Mouse (Mus musculus): ENCODE measurements at regions not wholly inside any gene's neighbourhood (a gene's known extent, or its start where the extent isn't known, plus 50 kb on each side); places are given as distances from the start of the nearest gene placed in this dataset.

DNA sequence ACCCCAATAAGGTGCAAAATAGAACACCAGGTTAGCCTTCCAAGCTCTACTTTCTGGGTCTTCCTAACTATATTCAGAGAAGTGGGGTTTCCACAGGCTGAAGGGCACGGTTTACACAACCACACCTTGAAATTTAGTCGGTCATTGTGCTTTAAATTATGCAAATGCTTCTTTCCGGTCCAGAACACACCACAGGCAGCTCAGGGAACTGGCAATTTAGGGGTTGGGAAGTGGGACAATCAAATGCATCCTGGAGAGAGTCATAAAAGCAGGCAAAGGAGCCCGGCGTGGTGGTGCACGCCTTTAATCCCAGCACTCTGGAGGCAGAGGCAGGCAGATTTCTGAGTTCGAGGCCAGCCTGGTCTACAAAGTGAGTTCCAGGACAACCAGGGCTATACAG is 56.0 kb upstream of the Bhlhe23 start:
- no peak for TF ChIP-seq CTCF (conservative IDR thresholded peaks at IDR 0.05; ENCODE audit: low read length)
- peaks cover 27% of the 10 kb centered on the region for H3K27me3 ChIP-seq (ENCODE audit: insufficient read depth, low read length)
- H3K9me3 ChIP-seq (ENCODE audit: low read length) = no peaks in the 10 kb centered on the region
- H3K36me3 ChIP-seq (ENCODE audit: insufficient read depth, low read length) = no peaks in the 10 kb centered on the region
- H3K4me1 ChIP-seq (replicated peaks; ENCODE audit: low read depth, low read length) = peaks cover 10% of the 10 kb centered on the region
- H3K4me3 ChIP-seq (replicated peaks; ENCODE audit: low read length) = no peak overlapping the region

DNA sequence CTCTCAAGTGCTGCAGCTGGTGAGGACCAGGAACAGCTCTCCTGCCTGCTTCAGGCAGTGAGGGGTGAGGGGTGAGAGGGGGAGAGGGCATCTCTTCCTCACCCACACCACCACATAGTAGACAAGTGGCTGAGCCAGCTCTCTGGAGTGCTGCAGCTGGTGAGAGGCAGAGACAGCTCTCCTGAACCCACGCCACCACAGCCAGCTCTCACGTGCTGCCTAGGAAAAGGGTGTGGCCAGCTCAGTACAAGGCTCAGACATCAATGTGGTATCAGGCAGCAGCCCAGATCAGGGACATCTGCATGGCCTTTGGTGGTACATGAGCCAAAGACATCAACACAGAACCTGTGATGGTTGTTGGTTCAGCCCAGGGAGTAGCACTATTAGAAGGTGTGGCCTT is 53.9 kb upstream of the Bhlhe23 start:
- H3K4me1 ChIP-seq (replicated peaks; ENCODE audit: low read depth, low read length) = peaks cover 5% of the 10 kb centered on the region
- peaks cover 24% of the 10 kb centered on the region for H3K27me3 ChIP-seq (ENCODE audit: insufficient read depth, low read length)
- no peak overlapping the region for H3K4me3 ChIP-seq (replicated peaks; ENCODE audit: low read length)
- H3K9me3 ChIP-seq (ENCODE audit: low read length) = no peaks in the 10 kb centered on the region
- TF ChIP-seq POU5F1 (IDR thresholded peaks at IDR 0.05; ENCODE audit: borderline replicate concordance, low read length) (no peak), CTCF (conservative IDR thresholded peaks at IDR 0.05; ENCODE audit: low read length) (no peak), NANOG (IDR thresholded peaks at IDR 0.05; ENCODE audit: borderline replicate concordance, low read length) (no peak)
- H3K36me3 ChIP-seq (ENCODE audit: insufficient read depth, low read length) = no peaks in the 10 kb centered on the region

DNA sequence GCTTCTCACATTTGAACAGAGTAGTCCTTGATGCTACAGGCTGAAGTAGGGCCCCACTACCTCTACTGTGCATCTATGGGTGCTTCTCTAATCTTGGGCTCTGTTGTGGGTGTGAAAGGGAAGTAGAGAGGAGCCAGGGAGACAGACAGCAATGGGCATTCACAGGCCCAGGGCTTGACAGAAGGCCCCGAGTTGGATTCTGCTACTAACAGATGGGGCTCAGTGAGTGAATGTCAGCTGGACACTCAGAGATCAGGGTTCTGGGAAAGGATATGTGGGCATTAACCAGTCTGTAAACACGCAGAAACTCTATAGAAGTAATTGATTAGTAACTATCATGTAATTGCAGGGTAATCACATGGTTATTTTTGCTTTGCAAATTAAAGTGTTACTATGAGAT is 51.4 kb upstream of the Bhlhe23 start:
- TF ChIP-seq CTCF (conservative IDR thresholded peaks at IDR 0.05; ENCODE audit: low read length) (no peak), POU5F1 (IDR thresholded peaks at IDR 0.05; ENCODE audit: borderline replicate concordance, low read length) (no peak), NANOG (IDR thresholded peaks at IDR 0.05; ENCODE audit: borderline replicate concordance, low read length) (no peak)
- no peak overlapping the region for H3K4me3 ChIP-seq (replicated peaks; ENCODE audit: low read length)
- H3K36me3 ChIP-seq (ENCODE audit: insufficient read depth, low read length) = no peaks in the 10 kb centered on the region
- peaks cover 11% of the 10 kb centered on the region for H3K4me1 ChIP-seq (replicated peaks; ENCODE audit: low read depth, low read length)
- no peaks in the 10 kb centered on the region for H3K9me3 ChIP-seq (ENCODE audit: low read length)
- H3K27me3 ChIP-seq (ENCODE audit: insufficient read depth, low read length) = peaks cover 13% of the 10 kb centered on the region

DNA sequence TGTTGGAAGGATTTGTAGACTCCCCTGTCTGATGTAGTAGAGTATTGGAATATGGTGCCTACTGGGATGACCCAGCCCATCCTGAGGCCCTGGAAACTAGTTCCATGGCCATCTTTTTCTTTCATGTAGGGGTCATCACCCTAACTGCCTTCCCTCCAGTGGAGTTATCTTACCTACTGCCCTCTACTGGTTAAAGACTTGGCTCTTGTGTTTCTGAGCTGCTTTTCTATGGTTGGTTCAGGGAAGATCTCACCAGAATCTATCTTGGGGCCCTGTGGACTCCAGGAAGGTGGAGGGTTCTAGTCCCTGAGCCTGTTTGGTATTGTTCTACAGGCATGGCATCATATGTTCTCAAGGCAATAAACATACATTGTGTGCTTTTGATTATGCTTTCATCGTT is 50.0 kb upstream of the Bhlhe23 start:
- TF ChIP-seq CTCF (conservative IDR thresholded peaks at IDR 0.05; ENCODE audit: low read length) = peak; percentile 28; the same call in 1 of the 2 replicates
- TF ChIP-seq NANOG (IDR thresholded peaks at IDR 0.05; ENCODE audit: borderline replicate concordance, low read length) = no peak
- H3K36me3 ChIP-seq (ENCODE audit: insufficient read depth, low read length) = no peaks in the 10 kb centered on the region
- peaks cover 13% of the 10 kb centered on the region for H3K27me3 ChIP-seq (ENCODE audit: insufficient read depth, low read length)
- H3K9me3 ChIP-seq (ENCODE audit: low read length) = no peaks in the 10 kb centered on the region
- peaks cover 11% of the 10 kb centered on the region for H3K4me1 ChIP-seq (replicated peaks; ENCODE audit: low read depth, low read length)
- H3K4me3 ChIP-seq (replicated peaks; ENCODE audit: low read length) = no peak overlapping the region
